Mouse (Mus musculus): ENCODE measurements around the gene Tas2r135. TPM values are rescaled to one million over a fixed set of nuclear protein-coding genes. Genes with fewer than 3 reads are reported as not detected.

Tas2r135 gene
- polyA plus RNA-seq, 1 experiment from 2014 or later, result not detected

GRCm38 (mm10) chr6:42391796-42392330, 13.4 kb upstream of the Tas2r135 start:
- no peak overlapping the region for H3K4me3 ChIP-seq (ENCODE audit: low read depth, low read length)
- no peaks in the 10 kb centered on the region for H3K9me3 ChIP-seq (ENCODE audit: control insufficient read depth, low read length)
- WGBS, result 30% methylated on average over 2 of the region's 2 CpGs
- H3K4me2 ChIP-seq (ENCODE audit: low read depth, severe bottlenecking), result no peak overlapping the region
- no peaks in the 10 kb centered on the region for H3K36me3 ChIP-seq (ENCODE audit: control insufficient read depth, insufficient read depth, low read length)
- ATAC-seq (ENCODE audit: insufficient number of reproducible peaks, low FRiP score, low TSS enrichment, low read depth) (no peak), DNase-seq (ENCODE audit: low spot score) (no peak)
- H3K4me1 ChIP-seq (ENCODE audit: control insufficient read depth, insufficient read depth, low read length), result no peaks in the 10 kb centered on the region
- H3K27ac ChIP-seq (replicated peaks; ENCODE audit: low read depth, low read length), result no peak overlapping the region
- H3K27me3 ChIP-seq (ENCODE audit: control insufficient read depth, insufficient read depth, low read length), result no peaks in the 10 kb centered on the region
- no peak overlapping the region for H3K9ac ChIP-seq (ENCODE audit: low read length)

GRCm38 (mm10) chr6:42395960-42396809, 9.0 kb upstream of the Tas2r135 start:
- no peak overlapping the region for H3K4me2 ChIP-seq (ENCODE audit: low read depth, severe bottlenecking)
- DNase-seq (ENCODE audit: low spot score) (no peak), ATAC-seq (ENCODE audit: insufficient number of reproducible peaks, low FRiP score, low TSS enrichment, low read depth) (no peak)
- no peak overlapping the region for H3K9ac ChIP-seq (ENCODE audit: low read length)
- H3K27ac ChIP-seq (replicated peaks; ENCODE audit: low read depth, low read length), result no peak overlapping the region
- 83% methylated on average over 9 of the region's 9 CpGs for WGBS
- no peak overlapping the region for H3K4me3 ChIP-seq (ENCODE audit: low read depth, low read length)
- H3K36me3 ChIP-seq (ENCODE audit: control insufficient read depth, insufficient read depth, low read length), result no peaks in the 10 kb centered on the region
- H3K4me1 ChIP-seq (ENCODE audit: control insufficient read depth, insufficient read depth, low read length), result no peaks in the 10 kb centered on the region
- H3K27me3 ChIP-seq (ENCODE audit: control insufficient read depth, insufficient read depth, low read length), result no peaks in the 10 kb centered on the region
- H3K9me3 ChIP-seq (ENCODE audit: control insufficient read depth, low read length), result no peaks in the 10 kb centered on the region

- no peak overlapping the region for H3K4me3 ChIP-seq (ENCODE audit: low read depth, low read length)
- 69% methylated on average over 3 of the region's 3 CpGs for WGBS
- no peak overlapping the region for H3K27ac ChIP-seq (replicated peaks; ENCODE audit: low read depth, low read length)
- no peak for ATAC-seq (ENCODE audit: insufficient number of reproducible peaks, low FRiP score, low TSS enrichment, low read depth)
- H3K36me3 ChIP-seq (ENCODE audit: control insufficient read depth, insufficient read depth, low read length), result no peaks in the 10 kb centered on the region
- H3K4me1 ChIP-seq (ENCODE audit: control insufficient read depth, insufficient read depth, low read length), result no peaks in the 10 kb centered on the region
- no peak overlapping the region for H3K4me2 ChIP-seq (ENCODE audit: low read depth, severe bottlenecking)
- H3K27me3 ChIP-seq (ENCODE audit: control insufficient read depth, insufficient read depth, low read length), result no peaks in the 10 kb centered on the region
- H3K9me3 ChIP-seq (ENCODE audit: control insufficient read depth, low read length), result no peaks in the 10 kb centered on the region
- no peak for DNase-seq (ENCODE audit: low spot score)
- no peak overlapping the region for H3K9ac ChIP-seq (ENCODE audit: low read length)
Observed at GRCm38 (mm10) chr6:42397041-42397657, 8.1 kb upstream of the Tas2r135 start.

- H3K27ac ChIP-seq (replicated peaks; ENCODE audit: low read depth, low read length), result no peak overlapping the region
- H3K36me3 ChIP-seq (ENCODE audit: control insufficient read depth, insufficient read depth, low read length), result no peaks in the 10 kb centered on the region
- no peak overlapping the region for H3K9ac ChIP-seq (ENCODE audit: low read length)
- no peak for ATAC-seq (ENCODE audit: insufficient number of reproducible peaks, low FRiP score, low TSS enrichment, low read depth)
- WGBS, result 83% methylated on average over 3 of the region's 3 CpGs
- no peak overlapping the region for H3K4me3 ChIP-seq (ENCODE audit: low read depth, low read length)
- no peak overlapping the region for H3K4me2 ChIP-seq (ENCODE audit: low read depth, severe bottlenecking)
- no peaks in the 10 kb centered on the region for H3K9me3 ChIP-seq (ENCODE audit: control insufficient read depth, low read length)
- H3K4me1 ChIP-seq (ENCODE audit: control insufficient read depth, insufficient read depth, low read length), result no peaks in the 10 kb centered on the region
- no peak for DNase-seq (ENCODE audit: low spot score)
- no peaks in the 10 kb centered on the region for H3K27me3 ChIP-seq (ENCODE audit: control insufficient read depth, insufficient read depth, low read length)
Observed at GRCm38 (mm10) chr6:42398285-42398684, 6.9 kb upstream of the Tas2r135 start.

GRCm38 (mm10) chr6:42398998-42399397, 6.2 kb upstream of the Tas2r135 start:
- Histone ChIP-seq H3K4me3 (ENCODE audit: low read depth, low read length) (no peak overlapping the region), H3K4me1 (ENCODE audit: control insufficient read depth, insufficient read depth, low read length) (no peaks in the 10 kb centered on the region), H3K27ac (replicated peaks; ENCODE audit: low read depth, low read length) (no peak overlapping the region), H3K9me3 (ENCODE audit: control insufficient read depth, low read length) (no peaks in the 10 kb centered on the region), H3K4me2 (ENCODE audit: low read depth, severe bottlenecking) (no peak overlapping the region), H3K27me3 (ENCODE audit: control insufficient read depth, insufficient read depth, low read length) (no peaks in the 10 kb centered on the region), H3K36me3 (ENCODE audit: control insufficient read depth, insufficient read depth, low read length) (no peaks in the 10 kb centered on the region), H3K9ac (ENCODE audit: low read length) (no peak overlapping the region)
- ATAC-seq (ENCODE audit: insufficient number of reproducible peaks, low FRiP score, low TSS enrichment, low read depth), result no peak
- WGBS, result 86% methylated on average over 1 of the region's 1 CpGs
- no peak for DNase-seq (ENCODE audit: low spot score)

- no peak within 1 kb of the TSS for H3K9ac ChIP-seq (ENCODE audit: low read length)
Observed at GRCm38 (mm10) chr6:42399938-42400337, 5.3 kb upstream of the Tas2r135 start, which contains the start of gene Tas2r143. TSS of gene Tas2r143 (plus strand) at chr6:42400238.

GRCm38 (mm10) chr6:42419443-42419842, 14.2 kb downstream of the Tas2r135 start:
- ATAC-seq (ENCODE audit: insufficient number of reproducible peaks, low FRiP score, low TSS enrichment, low read depth), result no peak
- no peak overlapping the region for H3K9ac ChIP-seq (ENCODE audit: low read length)
- no peaks in the 10 kb centered on the region for H3K36me3 ChIP-seq (ENCODE audit: control insufficient read depth, insufficient read depth, low read length)
- H3K4me1 ChIP-seq (ENCODE audit: control insufficient read depth, insufficient read depth, low read length), result no peaks in the 10 kb centered on the region
- H3K4me2 ChIP-seq (ENCODE audit: low read depth, severe bottlenecking), result no peak overlapping the region
- H3K27me3 ChIP-seq (ENCODE audit: control insufficient read depth, insufficient read depth, low read length), result no peaks in the 10 kb centered on the region
- DNase-seq (ENCODE audit: low spot score), result no peak
- WGBS, result 93% methylated on average over 2 of the region's 2 CpGs
- no peak overlapping the region for H3K4me3 ChIP-seq (ENCODE audit: low read depth, low read length)
- H3K9me3 ChIP-seq (ENCODE audit: control insufficient read depth, low read length), result no peaks in the 10 kb centered on the region
- no peak overlapping the region for H3K27ac ChIP-seq (replicated peaks; ENCODE audit: low read depth, low read length)

More at GRCm38 (mm10) chr6:42399938-42400337, 5.3 kb upstream of the Tas2r135 start, which contains the start of gene Tas2r143:
- Histone ChIP-seq H3K9me3 (ENCODE audit: control insufficient read depth, low read length) (no peaks in the 10 kb centered on the region), H3K36me3 (ENCODE audit: control insufficient read depth, insufficient read depth, low read length) (no peaks in the 10 kb centered on the region), H3K4me3 (ENCODE audit: low read depth, low read length) (no peak within 1 kb of the TSS), H3K4me1 (ENCODE audit: control insufficient read depth, insufficient read depth, low read length) (no peaks in the 10 kb centered on the region), H3K4me2 (ENCODE audit: low read depth, severe bottlenecking) (no peak within 1 kb of the TSS), H3K27ac (replicated peaks; ENCODE audit: low read depth, low read length) (no peak within 1 kb of the TSS), H3K27me3 (ENCODE audit: control insufficient read depth, insufficient read depth, low read length) (no peaks in the 10 kb centered on the region)
- no peak for ATAC-seq (ENCODE audit: insufficient number of reproducible peaks, low FRiP score, low TSS enrichment, low read depth)
- 88% methylated on average over 1 of the region's 1 CpGs for WGBS
- no peak for DNase-seq (ENCODE audit: low spot score)

GRCm38 (mm10) chr6:42421439-42421838, 16.2 kb downstream of the Tas2r135 start:
- 80% methylated on average over 2 of the region's 2 CpGs for WGBS
- Histone ChIP-seq H3K27ac (replicated peaks; ENCODE audit: low read depth, low read length) (no peak overlapping the region), H3K4me1 (ENCODE audit: control insufficient read depth, insufficient read depth, low read length) (no peaks in the 10 kb centered on the region), H3K36me3 (ENCODE audit: control insufficient read depth, insufficient read depth, low read length) (no peaks in the 10 kb centered on the region), H3K27me3 (ENCODE audit: control insufficient read depth, insufficient read depth, low read length) (no peaks in the 10 kb centered on the region), H3K4me2 (ENCODE audit: low read depth, severe bottlenecking) (no peak overlapping the region), H3K9ac (ENCODE audit: low read length) (no peak overlapping the region), H3K9me3 (ENCODE audit: control insufficient read depth, low read length) (no peaks in the 10 kb centered on the region), H3K4me3 (ENCODE audit: low read depth, low read length) (no peak overlapping the region)
- ATAC-seq (ENCODE audit: insufficient number of reproducible peaks, low FRiP score, low TSS enrichment, low read depth), result no peak
- no peak for DNase-seq (ENCODE audit: low spot score)

Measured in limb, embryonic 11.5 days (tissue).